Mouse (Mus musculus) mesoderm, embryonic 11.5 days (tissue): ENCODE measurements around the gene Fam43a.

Source experiments
- DNase-seq: peaks from one replicate; pipeline ENCODE4 v3.0.0-alpha.2; 2012; ENCODE audit warnings: low read depth, low spot score

The Fam43a gene

DNA sequence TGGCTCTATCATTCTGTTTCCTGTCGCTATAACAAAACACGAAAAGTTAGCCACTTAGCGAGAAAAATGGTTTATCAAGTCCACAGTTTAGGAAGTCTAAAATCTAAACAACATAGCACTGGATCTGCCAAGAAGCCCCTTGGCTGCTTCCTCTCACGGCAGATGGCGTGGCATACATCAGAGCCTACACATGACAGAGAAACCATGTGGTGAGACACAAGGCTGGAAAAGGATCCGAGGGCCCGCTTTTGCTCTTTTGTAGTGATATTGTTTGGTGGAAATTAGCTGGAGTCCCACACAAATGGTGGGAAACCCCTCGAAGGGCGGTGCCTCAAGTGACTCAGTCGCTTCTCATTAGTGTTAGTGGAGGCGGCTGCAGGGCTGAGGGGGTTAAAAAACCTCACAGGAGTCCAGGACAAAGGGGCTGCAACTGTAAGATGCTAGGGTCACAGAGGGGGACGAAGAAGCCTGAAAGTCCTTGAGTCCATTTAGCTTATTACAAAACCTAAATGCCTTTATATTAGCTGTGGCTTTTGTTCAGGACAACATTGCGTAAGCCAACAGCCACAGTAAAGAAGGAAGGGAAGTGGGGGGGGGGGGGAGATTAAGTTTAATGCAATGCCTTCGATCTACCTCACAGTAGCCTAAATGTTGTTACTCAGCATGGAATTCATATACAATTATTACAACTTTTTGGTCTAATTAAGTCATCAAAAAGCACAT, 3.5 kb upstream of the Fam43a start:
- no peak for DNase-seq

DNA sequence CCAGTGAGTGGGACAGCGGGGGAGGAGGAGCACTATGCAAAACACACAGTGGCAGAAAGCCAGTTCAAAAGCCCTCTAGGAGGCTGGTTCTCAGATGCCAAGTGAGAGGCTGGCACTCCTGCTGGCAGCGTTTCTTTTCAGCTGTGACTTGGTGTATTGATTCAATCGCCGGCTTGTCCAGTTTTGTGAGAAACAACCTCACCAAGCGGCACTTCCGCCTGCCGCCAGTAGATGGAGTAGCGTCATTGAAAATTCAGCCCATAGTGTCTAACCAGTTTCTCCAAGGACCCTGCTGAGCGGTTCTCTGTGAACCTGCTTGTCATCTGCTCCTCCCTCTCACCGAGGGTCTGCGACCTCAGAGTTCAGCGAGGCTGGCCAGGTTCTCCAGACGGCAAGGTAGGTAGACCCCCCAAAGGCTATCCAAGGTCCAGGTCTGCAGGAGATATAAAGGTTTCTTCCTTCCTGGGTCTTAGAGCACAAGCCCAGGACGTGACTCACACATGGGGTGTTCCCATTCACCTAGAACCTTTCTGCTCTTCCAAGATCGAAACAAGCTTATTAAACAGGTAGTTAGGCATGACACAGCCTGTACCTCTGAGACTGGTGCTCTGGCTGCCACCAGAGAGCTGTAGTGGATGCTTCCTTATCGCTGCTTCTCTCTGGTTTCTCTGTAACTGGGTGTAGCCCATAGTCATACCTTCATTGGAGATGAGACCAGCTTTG, 2.4 kb upstream of the Fam43a start:
- peak; percentile 91 for DNase-seq

DNA sequence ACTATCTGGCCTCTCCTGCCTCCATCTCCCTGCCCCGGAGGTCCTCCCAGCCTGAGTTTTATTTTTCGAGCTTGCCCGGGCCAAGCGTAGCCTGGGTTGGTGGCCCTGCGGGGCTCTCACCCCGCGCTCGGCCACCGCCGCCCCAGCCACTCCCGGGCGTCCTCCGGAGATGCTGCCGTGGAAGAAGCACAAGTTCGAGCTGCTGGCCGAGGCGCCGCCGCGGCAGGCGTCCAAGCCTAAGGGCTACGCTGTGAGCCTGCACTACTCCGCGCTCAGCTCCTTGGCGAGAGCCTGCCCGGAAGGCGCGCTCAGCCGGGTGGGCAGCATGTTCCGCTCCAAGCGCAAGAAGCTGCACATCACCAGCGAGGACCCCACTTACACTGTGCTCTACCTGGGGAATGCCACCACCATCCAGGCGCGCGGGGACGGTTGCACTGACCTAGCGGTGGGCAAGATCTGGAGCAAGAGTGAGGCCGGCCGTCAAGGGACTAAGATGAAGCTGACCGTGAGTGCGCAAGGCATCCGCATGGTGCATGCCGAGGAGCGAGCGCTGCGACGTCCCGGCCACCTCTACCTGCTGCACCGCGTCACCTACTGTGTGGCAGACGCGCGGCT, 1.0 kb downstream of the Fam43a start:
- peak; percentile 58 for DNase-seq

DNA sequence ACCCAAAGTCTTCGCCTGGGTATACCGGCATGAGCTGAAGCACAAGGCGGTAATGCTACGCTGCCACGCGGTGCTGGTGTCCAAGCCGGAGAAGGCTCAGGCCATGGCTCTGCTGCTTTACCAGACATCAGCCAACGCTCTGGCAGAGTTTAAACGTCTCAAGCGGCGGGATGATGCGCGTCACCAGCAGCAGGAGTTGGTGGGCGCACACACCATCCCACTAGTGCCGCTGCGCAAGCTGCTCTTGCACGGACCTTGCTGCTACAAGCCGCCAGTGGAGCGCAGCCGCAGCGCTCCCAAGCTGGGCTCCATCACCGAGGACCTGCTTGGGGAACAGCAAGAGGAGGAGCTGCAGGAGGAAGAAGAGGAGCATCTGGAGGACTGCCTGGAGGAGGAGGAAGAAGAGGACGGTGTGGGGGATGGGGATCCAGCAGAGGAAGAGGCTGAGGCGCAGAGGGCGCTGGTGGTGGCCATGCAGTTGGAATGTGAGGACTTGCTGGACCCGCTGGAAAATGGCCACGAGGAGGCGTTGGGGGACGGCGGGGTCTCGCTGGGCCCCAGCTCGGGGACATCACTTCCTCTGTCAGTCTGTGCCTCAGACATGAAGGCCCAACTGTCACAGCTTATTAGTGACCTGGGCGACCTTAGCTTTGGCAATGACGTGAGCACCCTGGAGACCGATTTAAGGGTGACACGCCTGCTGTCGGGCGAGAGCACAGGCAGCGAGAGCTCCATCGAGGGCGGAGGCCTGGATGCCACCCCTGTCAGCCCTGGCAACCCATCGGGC, 1.7 kb downstream of the Fam43a start:
- DNase-seq: peak; percentile 63

DNA sequence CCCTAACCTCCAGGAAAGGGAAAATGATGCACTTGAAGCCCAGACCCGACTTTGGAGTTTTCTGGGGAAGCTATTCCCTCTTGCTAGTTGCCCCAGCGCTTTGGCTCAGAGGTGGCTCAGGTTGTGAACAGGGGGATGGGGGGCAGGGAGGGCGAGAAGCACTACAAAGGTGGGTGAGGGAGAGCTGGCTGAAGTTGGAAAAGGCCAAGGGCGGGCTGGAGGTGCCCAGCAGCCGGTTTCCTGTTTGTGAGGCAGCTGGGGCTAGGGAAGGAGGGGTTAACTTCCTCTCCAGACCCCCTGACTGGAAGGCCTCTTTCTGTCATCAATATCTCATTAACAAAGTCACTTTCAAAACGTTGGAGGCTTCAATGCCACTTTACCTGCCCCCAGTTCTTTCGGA, 2.4 kb downstream of the Fam43a start:
- DNase-seq: no peak

DNA sequence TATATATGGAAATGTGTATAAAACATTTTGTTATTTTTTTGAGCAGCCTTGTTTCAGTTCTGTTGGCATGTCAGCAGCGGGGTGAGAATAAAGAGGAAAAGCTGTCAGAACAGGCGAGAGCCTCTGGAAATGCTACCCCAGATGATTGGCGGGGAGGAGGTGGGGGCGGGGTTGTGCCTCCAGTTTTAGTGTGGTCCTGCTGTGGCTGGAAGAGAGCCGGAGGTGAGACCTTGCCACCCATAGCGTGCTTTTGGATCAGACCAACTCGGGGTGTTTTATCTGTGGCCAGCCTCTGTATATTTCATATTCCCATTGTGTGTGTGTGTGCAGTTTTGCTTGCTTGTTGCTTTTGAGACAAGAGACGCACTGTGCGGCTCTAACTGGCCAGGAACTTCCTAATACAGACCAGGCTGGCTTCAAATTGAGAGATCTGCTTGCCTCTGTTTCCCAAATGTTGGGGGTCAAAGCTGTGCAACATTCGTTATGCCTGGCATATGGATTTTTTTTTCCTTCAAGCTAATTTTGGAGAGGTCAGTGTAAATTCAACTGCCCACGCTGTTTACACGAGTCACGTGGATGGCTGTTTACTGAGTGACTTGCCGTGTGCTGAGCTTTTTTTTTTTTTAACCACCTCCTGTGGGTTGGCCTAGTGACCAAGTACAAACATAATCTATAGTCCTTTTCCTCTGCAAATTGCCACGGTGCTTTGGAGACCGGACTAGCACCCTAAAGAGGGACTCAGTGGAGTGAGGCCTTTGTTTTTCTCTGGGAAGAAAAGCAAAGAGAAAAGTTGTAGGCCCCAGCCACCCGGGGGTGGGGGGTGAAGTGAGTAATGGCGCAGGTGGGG, 3.4 kb downstream of the Fam43a start:
- peak; percentile 51 for DNase-seq

DNA sequence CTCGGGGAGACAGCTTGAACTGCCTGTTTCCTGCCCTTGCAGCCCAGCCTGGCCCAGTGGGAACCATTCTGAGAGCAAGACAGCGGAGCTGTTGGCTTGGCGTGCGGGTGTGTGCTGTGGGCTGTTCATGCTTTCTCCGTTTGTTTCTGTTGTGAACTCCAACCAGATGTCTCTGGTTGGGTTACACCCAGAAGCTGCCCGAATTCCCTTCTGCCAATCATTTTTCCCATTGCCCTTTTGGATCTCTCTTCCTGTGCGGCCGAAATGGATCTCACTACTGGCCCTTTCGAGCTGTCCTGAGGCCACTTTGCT, 4.0 kb downstream of the Fam43a start:
- no peak for DNase-seq

DNA sequence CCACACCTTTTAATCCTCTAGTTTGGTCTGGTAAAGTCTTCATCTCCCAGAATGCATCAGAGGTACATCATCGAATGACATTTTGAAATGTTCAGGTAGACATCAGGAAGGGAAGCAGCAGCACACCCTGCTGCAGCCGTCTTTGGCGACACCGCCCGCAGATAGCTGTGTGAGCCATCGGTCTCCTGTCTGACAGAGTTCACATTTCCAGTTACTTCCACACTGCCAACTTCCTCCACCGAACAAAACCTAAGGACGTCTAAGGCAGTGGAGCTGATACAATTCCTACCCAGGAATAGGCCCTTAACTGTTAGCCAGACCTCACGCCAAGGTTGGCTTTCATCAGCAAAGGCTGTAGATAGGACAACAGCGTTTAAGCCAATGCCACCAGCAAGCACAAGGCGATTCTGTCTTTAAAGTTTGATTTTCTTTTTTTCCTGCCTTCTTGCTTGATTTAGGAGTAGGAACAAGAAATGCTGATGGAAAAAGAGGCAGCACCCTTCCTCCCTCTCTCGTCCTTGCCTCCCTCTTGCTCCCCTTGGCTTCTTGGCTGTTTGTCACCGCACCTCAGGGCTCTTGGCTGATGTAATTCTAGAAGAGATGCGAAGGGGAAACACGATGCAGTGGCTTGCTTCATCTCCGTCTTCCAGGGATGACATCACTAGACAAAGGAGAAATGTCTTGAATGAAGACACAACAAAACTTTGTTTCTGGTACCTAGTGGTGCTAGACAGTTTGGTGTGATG, 4.7 kb downstream of the Fam43a start:
- DNase-seq: no peak

DNA sequence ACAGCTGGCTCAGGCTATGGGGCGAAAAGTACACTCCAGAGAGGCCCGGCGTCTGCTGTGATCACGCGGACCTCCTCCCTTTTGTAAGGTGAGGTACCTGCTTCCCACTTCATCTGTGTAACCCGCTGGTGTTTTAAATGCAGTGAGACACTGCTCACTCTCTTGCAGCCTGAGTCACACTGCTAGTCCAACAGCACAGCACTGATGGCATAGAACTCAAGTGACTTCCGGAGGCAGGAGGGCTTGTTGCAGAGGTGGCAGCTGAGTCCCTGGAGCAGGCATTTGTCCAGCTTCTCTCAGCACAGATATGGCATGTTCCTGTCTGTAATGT, 5.2 kb downstream of the Fam43a start:
- DNase-seq: no peak

DNA sequence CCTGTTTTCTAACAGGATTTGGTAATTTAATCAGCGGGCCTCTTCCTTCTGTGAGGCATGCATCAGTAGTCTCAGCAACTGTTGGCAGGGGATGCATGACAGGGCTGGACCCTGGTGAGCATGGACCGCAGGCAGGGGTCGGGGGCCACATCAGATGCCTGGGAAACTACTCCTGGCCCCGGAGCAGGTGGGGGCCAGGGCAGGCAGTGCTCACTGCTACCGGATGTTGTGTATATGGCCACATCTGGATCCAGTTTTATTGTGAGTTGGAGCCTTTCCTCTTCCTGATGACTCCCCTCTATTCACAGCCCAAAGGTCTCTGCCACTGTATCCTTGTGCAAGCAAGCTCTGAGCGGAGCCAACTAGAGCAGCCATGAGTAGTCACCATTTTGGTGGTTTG, 6.0 kb downstream of the Fam43a start:
- no peak for DNase-seq

DNA sequence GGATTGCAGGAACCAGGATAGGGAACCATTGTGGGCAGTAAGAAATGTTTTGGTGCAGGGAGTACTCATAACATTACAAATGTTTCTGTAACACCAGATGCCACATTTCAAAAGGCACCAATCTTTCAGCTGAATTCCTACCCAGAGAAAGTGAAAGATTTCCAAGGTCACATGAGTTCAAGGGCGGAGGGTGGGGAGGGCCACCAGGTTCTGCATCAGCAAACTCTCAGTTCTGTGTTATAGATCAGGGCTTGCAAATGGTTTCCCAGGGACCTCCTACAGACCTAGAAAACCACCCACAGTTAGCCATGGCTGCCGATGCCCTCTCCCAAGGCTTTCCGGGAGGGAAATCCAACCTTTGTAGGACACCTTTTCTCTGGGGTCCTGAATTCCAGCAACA, 8.3 kb downstream of the Fam43a start:
- DNase-seq: no peak

DNA sequence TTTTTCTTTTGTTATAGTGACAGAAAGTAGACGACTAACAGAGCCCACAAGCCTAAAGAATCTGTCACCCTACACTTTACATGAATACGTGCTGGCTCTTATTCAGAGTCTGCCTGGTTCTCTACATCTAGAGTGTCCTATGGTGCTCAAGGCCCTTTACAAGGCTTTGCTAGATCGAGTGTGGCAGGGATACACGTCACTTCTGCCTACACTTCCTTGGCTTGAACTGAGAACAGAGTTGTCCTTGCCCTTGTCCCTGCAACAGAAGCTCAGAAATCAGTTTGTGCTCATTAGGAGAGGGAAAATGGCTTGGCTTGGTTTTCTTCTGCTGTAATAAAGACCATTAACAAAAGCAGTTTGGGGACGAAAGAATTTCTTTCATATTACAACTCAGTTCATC, 11.8 kb downstream of the Fam43a start:
- DNase-seq: no peak

DNA sequence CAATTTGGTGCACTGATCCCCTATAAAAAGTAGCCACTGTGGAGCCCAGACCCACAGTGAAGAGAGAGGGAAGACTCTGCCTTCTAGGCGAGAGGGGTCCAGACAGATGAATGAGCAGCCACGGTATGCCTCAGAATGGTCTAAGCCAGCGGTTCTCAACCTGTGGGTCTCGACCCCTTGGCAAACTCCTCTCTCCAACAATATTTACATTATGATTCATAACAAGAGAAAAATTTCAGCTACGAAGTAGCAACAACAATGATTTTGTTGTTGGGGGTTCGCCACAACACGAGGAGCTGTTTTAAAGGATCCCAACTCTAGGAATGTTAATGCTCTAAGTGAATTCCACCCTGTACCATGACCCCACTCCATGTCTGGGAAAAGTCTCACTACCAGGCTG, 13.6 kb downstream of the Fam43a start:
- DNase-seq: no peak

DNA sequence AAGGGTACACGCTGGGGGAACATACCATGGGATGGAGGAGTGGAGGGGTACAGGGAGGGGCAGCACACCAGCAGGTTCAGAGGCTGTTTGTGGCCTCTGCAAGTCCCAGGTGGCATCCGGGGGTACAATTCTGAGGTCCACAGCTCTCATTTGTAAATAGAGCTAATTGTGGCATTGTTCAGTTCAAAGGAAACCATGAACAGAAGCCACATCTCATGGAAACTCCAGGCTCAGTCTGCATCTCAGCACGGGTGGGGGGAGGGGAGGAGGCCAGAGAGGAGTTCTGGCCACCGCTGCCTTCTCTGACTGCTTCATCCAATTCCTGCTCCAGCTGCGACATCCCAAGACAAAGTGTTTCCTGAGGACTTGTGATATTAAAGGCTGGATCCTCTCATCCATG, 14.6 kb downstream of the Fam43a start:
- DNase-seq: no peak

DNA sequence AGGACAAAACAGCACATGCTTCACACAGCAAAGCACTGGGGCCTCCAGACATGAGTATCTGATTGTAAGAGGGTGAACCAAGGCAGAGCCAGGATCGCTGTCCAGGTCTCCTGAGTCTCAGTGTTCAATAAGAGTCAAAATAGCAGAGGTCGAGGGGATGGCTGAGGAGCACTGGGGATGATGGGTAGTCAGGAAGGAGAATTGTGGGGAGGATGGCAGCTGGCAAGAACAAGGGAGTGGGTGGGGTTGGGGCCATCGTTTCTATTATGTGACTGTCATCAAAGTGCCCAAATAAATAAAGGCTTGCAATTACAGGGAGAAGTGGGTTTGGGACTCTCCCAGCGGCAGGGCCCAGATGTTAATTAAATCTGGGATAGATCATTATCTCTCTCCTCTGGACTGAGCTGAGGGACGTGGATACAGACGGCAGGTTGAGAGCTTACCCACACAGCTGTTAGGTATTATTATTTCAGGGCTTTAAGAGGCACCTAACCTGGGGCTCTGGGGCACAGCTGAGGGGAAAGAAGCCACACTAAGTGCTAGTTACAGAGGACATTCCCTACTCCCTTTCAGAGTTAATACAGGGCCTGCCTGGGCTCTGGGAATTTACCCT, 15.3 kb downstream of the Fam43a start:
- DNase-seq: no peak

DNA sequence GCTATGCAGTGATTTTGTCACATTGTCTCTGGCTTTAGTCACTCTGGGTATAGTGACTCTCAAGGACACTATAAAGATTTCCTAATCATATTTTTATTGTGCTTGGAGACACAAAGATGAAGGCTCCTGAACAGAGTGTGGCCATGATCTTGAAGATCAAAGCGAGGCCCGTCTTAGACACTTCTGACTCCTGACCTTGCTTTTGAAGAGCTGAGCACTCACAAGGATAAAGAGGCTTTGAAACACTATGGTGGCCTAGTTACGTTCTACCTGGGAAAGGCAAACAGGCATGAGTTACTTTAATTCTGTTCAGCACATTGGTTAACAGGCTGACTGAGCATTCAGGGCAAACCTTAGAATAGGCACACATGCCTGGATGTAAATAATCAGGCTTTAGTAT, 16.8 kb downstream of the Fam43a start:
- no peak for DNase-seq

DNA sequence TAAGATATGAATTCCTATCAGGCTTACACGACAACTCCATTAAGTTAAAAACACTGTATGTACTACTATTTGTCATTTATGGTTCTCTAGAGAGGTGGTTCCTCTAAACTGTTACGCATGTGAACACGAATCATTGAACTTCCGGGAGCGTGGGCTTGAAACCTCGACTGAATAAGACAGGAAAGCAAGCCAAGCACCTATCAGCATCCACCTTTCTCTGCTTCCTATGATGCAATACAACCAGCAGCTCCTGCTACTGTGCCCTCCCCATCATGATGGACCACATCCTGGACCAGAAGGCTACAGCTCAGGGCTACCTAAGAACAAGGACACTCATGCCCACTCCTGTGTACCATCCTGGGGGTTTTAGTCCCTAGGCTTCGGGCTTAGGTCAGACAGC, 24.1 kb downstream of the Fam43a start:
- DNase-seq: no peak

DNA sequence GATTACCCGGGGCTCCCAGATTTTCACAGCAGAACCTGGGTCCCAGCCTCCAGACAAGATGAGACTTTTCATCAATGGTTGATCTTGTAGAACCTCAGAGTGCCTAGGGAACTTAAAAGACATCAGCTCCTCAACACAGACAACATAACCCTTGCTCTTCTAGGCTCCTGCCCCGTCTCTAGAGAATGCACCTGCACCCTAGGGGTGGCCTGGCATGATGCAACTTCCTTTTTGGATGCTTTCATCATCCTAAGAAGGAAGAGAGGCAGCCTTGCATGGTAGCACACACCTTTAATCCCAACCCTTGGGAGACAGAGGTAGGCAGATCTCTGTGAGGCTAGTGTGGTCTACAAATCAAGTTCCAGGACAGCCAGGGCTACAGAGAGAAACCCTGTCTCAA, 25.1 kb downstream of the Fam43a start:
- DNase-seq: no peak

DNA sequence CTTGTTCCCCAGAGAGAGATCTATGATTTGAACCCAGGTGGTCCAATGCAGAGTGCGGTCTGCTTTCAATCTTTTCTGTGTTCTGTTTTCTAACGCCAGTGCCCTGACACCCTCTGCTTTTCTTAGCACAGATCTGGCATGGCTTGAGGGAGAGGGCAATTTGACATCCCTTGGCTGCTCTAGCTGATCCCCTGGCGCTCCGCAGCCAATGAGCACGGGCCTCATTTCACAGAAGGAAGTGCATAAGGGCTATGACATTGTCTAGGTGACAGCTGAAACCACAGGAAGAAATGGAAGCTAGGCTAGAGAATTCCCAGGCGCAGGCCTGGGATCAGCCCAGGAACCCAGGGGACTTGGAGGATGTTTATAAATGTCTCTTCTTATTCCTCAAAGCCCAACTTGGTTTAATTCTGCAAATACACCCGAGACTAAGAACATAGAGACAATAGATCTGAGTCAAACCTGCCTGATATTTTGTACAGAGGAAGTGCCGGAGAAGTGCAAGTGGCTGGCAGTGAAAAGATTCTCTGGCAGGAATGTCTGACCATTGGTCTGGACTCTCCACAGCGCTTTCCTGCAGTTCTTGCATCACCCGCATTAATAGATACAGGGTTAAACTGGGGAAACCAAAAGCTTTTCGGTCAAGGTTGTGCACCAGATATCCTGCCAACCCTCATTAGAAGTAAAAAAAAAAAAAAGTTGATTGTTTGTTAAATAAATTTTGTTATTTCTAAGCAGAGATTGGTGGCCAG, 28.2 kb downstream of the Fam43a start:
- no peak for DNase-seq

DNA sequence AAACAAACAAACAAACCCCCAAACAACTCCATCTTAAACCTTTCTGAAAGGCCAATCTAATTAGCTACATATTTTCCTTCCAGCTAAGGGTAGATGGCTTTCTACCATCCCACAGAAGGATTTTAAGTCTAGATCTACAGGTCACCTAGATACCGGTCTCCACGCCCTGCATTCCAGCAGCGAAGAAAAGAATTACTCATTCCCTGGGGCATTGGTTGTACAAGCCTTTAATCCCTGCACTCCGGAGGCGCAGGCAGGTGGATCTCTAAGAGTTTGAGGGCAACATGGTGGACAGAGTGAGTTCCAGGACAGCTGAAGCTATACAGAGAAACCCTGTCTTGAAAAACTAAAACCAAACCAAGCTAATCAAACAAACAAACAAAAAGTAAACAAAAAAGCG, 28.9 kb downstream of the Fam43a start:
- no peak for DNase-seq
